Mouse (Mus musculus) lung, embryonic 14.5 days (tissue): ENCODE measurements around the gene Gm5930. TPM values are rescaled to one million over a fixed set of nuclear protein-coding genes. Genes with fewer than 3 reads are reported as not detected.
"Not testable (repeated sequence)": the region's sequence is repeated elsewhere in the genome, so short reads cannot be mapped to it uniquely, and the experiment has no call there.

Experiments used
- ATAC-seq: fragments of 200-750 bp; cut with Nextera tagmentation; 2 replicates; pipeline ENCODE4 v1.8.0; 2017; ENCODE audit warnings: mild to moderate bottlenecking, moderate TSS enrichment, moderate library complexity; ENCODE audit not compliant: insufficient read depth
- DNase-seq: peaks from one replicate; pipeline ENCODE4 v3.0.0-alpha.2; 2015
- H3K27ac ChIP-seq: fragments of 300-500 bp; sonication (generic); 2 replicates; pipeline ENCODE4 v1.5.1; 2014; ENCODE audit warnings: low read depth, mild to moderate bottlenecking, moderate library complexity
- H3K27me3 ChIP-seq: fragments of 300-500 bp; sonication (generic); 2 replicates; pipeline ENCODE4 v1.6.1; 2014; ENCODE audit warnings: low read length, control low read depth; ENCODE audit not compliant: insufficient read depth
- H3K36me3 ChIP-seq: fragments of 300-500 bp; sonication (generic); 2 replicates; pipeline ENCODE4 v1.6.1; 2014; ENCODE audit warnings: control low read depth; ENCODE audit not compliant: insufficient read depth
- H3K4me1 ChIP-seq: fragments of 300-500 bp; sonication (generic); 2 replicates; pipeline ENCODE4 v1.6.1; 2014; ENCODE audit warnings: antibody characterized with exemption, control low read depth; ENCODE audit not compliant: insufficient read depth
- H3K4me2 ChIP-seq: fragments of 300-500 bp; sonication (generic); 2 replicates; pipeline ENCODE4 v1.6.1; 2014; ENCODE audit warnings: mild to moderate bottlenecking
- H3K4me3 ChIP-seq: fragments of 300-500 bp; sonication (generic); 2 replicates; pipeline ENCODE4 v1.5.1; 2014; ENCODE audit warnings: low read depth, low read length
- H3K9ac ChIP-seq: fragments of 300-500 bp; sonication (generic); 2 replicates; pipeline ENCODE4 v1.6.1; 2014
- H3K9me3 ChIP-seq: fragments of 300-500 bp; sonication (generic); 2 replicates; pipeline ENCODE4 v1.6.1; 2016; ENCODE audit warnings: low read depth, low read length, control low read depth
- CTCF ChIP-seq: IDR thresholded peaks from 2 replicates; pipeline ENCODE4 v1.5.1; 2016; ENCODE audit warnings: antibody characterized with exemption, low read depth
- WGBS: fragments of 180-500 bp; shearing (Covaris S2); extraction: QIAGEN DNeasy Blood & Tissue Kit; methylation state at CpG from one replicate; pipeline ENCODE4 v1.1.7; 2014; 5-methylcytosine and 5-hydroxymethylcytosine counted together
- polyA plus RNA-seq: library from polyadenylated mRNA; unstranded; fragments of >200 nt; fragmentation: Nextera tagmentation; extraction: Ambion mirVana; gene quantifications from 2 replicates; pipeline ENCODE4 v1.2.1, GENCODE M21; 2014

The Gm5930 gene
- not detected in 2 replicates for polyA plus RNA-seq

DNA sequence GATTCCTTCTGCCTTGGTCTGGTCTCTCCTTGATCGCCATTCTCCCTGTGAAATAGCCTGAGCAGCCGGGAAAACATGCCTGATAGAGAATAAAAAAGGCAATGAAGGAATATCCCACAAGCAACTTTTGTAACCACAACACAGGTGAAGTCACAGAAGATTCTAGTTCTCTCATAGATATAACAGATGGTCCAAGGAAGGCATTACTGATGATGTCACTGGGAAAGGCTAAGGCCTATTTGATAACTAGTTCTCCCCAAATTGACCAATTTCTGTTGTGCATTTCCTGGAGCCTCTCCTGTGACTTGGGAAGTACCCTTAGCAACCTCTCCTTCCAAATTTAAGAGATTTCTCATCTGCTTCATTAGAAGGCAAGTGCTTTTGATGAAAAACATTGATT, at the start of gene Gm5930:
Gm5930 (minus strand) TSS at position 101 of the 400 bp plus-strand sequence.
- not testable (repeated sequence) for H3K27ac ChIP-seq, H3K4me1 ChIP-seq, H3K4me2 ChIP-seq, H3K9me3 ChIP-seq, DNase-seq, H3K9ac ChIP-seq, H3K27me3 ChIP-seq, H3K4me3 ChIP-seq, ATAC-seq, H3K36me3 ChIP-seq
- WGBS, result no CpG with 5 or more reads among the region's 2 CpGs

DNA sequence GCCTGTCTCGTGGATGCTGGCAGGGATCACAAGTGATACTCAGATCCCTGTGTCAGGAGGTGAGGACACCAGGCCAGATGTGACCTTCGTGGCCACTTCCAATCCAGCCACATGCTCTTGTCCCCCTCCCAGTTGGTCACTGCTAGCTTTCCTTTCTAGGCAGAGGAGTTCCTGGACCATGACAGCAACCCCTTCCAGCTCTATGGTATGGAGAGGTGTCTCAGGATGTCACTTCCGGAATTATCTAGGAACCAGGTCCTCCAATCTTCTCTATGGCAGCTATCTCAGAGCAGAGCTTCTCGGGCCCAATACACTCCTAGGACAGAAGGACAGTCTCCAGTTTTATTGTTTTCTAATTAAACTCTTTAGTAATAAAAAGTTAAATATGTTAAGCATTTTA, 45.8 kb upstream of the Gm5930 start:
- not testable (repeated sequence) for H3K4me2 ChIP-seq, H3K4me3 ChIP-seq, H3K27me3 ChIP-seq, H3K27ac ChIP-seq, ATAC-seq, H3K9ac ChIP-seq, DNase-seq, H3K4me1 ChIP-seq, H3K9me3 ChIP-seq, H3K36me3 ChIP-seq
- WGBS, result 79% methylated on average over 3 of the region's 4 CpGs

DNA sequence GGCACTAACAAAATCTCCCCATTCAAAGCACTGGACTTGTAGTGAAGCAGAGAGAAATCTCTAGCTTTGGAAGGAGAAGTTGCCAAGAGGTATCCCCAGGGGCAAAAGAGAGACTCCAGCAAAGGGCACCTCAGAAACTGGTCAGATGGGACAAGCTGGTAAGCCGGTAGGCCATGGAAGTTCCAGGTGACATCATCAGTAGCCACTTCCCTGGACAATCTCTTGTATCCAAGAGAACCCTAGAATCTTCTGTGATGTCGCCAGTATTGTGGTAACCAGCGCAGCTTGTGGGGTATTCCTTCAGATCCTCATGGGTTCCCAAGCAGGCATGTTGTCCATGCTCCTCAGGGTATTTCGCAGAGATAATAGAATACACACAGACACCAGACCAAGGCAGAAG, 26.7 kb upstream of the Gm5930 start, which contains the start of gene Gm8229:
Gm8229 (plus strand) TSS at position 301 of the 400 bp plus-strand sequence.
- H3K9me3 ChIP-seq, H3K27me3 ChIP-seq, H3K36me3 ChIP-seq, H3K4me2 ChIP-seq, H3K9ac ChIP-seq, DNase-seq, H3K4me3 ChIP-seq, H3K4me1 ChIP-seq, ATAC-seq, H3K27ac ChIP-seq: not testable (repeated sequence)
- 88% methylated on average over 4 of the region's 4 CpGs for WGBS

DNA sequence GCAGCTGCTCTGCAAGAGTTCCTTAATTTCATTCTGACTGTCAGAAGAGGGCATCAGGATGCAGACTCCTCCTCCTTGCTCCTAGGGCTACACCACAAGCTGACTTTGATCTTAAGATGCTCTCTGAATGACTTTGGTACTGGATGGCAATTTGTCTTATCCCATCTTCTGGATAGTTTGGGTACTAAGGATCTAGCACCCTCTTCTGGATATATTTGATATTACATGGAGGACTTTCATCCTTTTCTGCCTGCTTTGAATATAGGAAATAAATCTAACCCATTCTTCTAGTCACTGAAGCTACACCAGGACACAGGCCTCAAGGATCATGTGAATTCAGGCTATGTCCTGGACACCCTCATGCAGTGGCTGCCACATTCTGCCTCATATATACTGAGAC, 23.9 kb upstream of the Gm5930 start:
- H3K4me1 ChIP-seq, H3K4me2 ChIP-seq, ATAC-seq, H3K9me3 ChIP-seq, H3K27ac ChIP-seq, H3K27me3 ChIP-seq, H3K4me3 ChIP-seq, H3K9ac ChIP-seq, H3K36me3 ChIP-seq: not testable (repeated sequence)
- TF ChIP-seq CTCF, result peak; percentile 33; the same call in 1 of the 2 replicates
- peak; percentile 33 for DNase-seq

DNA sequence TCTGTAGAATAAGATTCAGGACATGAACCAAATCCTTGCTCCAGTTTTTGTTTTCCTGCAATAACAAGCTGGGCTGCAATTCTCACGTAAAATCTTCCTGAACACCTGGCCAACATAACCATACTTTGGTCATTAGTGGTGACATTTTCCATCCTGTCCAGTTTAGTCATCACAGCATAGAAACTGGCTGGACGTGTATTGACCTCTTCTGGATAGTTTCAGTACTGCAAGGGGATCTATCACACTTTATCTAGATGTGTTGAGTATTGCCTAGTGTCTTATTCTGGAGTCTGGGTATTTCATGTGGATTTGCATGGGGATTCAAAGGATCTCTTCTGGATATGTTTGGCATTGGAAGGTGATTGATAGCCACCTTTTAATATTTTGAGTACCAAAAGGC, 23.0 kb upstream of the Gm5930 start:
- not testable (repeated sequence) for H3K36me3 ChIP-seq, H3K4me1 ChIP-seq, H3K4me2 ChIP-seq, DNase-seq, H3K27ac ChIP-seq, H3K9ac ChIP-seq, H3K4me3 ChIP-seq, H3K9me3 ChIP-seq, H3K27me3 ChIP-seq, ATAC-seq
- TF ChIP-seq CTCF, result peak; percentile 39
- 10% methylated on average over 1 of the region's 2 CpGs for WGBS

DNA sequence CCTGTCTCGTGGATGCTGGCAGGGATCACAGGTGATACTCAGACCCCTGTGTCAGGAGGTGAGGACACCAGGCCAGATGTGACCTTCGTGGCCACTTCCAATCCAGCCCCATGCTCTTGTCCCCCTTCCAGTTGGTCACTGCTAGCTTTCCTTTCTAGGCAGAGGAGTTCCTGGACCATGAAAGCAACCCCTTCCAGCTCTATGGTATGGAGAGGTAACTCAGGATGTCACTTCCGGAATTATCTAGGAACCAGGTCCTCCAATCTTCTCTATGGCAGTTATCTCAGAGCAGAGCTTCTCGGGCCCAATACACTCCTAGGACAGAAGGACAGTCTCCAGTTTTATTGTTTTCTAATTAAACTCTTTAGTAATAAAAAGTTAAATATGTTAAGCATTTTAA, 26.3 kb downstream of the Gm5930 start:
- not testable (repeated sequence) for H3K4me3 ChIP-seq, H3K36me3 ChIP-seq, DNase-seq, H3K4me2 ChIP-seq, H3K27ac ChIP-seq, H3K4me1 ChIP-seq, H3K9ac ChIP-seq, H3K9me3 ChIP-seq, H3K27me3 ChIP-seq, ATAC-seq
- WGBS, result 74% methylated on average over 4 of the region's 4 CpGs

DNA sequence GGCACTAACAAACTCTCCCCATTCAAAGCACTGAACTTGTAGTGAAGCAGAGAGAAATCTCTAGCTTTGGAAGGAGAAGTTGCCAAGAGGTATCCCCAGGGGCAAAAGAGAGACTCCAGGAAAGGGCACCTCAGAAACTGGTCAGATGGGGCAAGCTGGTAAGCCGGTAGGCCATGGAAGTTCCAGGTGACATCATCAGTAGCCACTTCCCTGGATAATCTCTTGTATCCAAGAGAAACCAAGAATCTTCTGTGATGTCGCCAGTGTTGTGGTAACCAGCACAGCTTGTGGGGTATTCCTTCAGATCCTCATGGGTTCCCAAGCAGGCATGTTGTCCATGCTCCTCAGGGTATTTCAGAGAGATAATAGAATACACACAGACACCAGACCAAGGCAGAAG, 53.1 kb downstream of the Gm5930 start, which contains the start of gene Gm8220:
Gm8220 (plus strand) TSS at position 301 of the 400 bp plus-strand sequence.
- not testable (repeated sequence) for H3K27ac ChIP-seq, H3K27me3 ChIP-seq, H3K4me2 ChIP-seq, H3K9ac ChIP-seq, H3K9me3 ChIP-seq, H3K4me1 ChIP-seq, DNase-seq, ATAC-seq, H3K36me3 ChIP-seq, H3K4me3 ChIP-seq
- 92% methylated on average over 2 of the region's 2 CpGs for WGBS

Other genes with a start within 250 kb of the Gm5930 start
- gene Ear2, start 235.9 kb downstream of the Gm5930 start, polyA plus RNA-seq, result 0.45 and 0.65 TPM in 2 replicates
- gene Gm3327, start 214.7 kb downstream of the Gm5930 start, polyA plus RNA-seq, result not detected in 2 replicates
- not detected in 2 replicates for gene Gm8212, start 140.9 kb downstream of the Gm5930 start, polyA plus RNA-seq
- not detected in 2 replicates for gene 4930503E14Rik, start 125.3 kb downstream of the Gm5930 start, polyA plus RNA-seq
- not detected in 2 replicates for gene Gm8220, start 53.0 kb downstream of the Gm5930 start, polyA plus RNA-seq
- gene Gm8229, start 26.8 kb upstream of the Gm5930 start, polyA plus RNA-seq, result not detected in 2 replicates
- not detected in 2 replicates for gene Gm3371, start 72.1 kb upstream of the Gm5930 start, polyA plus RNA-seq
- gene Gm8232, start 95.1 kb upstream of the Gm5930 start, polyA plus RNA-seq, result not detected in 2 replicates
- not detected in 2 replicates for gene BC061237, start 153.9 kb upstream of the Gm5930 start, polyA plus RNA-seq
- gene Gm17093, start 179.7 kb upstream of the Gm5930 start, polyA plus RNA-seq, result not detected in 2 replicates
- gene Gm8247, start 244.6 kb upstream of the Gm5930 start, polyA plus RNA-seq, result not detected in 2 replicates